Mouse (Mus musculus) urinary bladder, postnatal 25 days (tissue): ENCODE data around the gene Oit1.

Experiments used
- DNase-seq: peaks from one replicate; pipeline ENCODE4 v3.0.0; 2022; ENCODE audit warnings: low spot score

Gene Oit1

GRCm38 (mm10) chr14:8378685-8379313, at the start of gene Oit1:
Gene Oit1 (minus strand): TSS chr14:8378754.
- no peak for DNase-seq

- no peak for DNase-seq
These were observed 44.3 kb upstream of the Oit1 start for GRCm38 (mm10) chr14:8422833-8423232.

GRCm38 (mm10) chr14:8421199-8421787, 42.7 kb upstream of the Oit1 start:
- no peak for DNase-seq

- no peak for DNase-seq
These were observed 40.1 kb upstream of the Oit1 start for GRCm38 (mm10) chr14:8418610-8419009.

- DNase-seq = no peak
These were observed 27.4 kb upstream of the Oit1 start for GRCm38 (mm10) chr14:8405946-8406345.

- DNase-seq = no peak
These were observed 24.8 kb upstream of the Oit1 start for GRCm38 (mm10) chr14:8403310-8403709.

- DNase-seq = no peak
These were observed 20.0 kb upstream of the Oit1 start for GRCm38 (mm10) chr14:8398507-8398906.

GRCm38 (mm10) chr14:8395690-8396287, 17.2 kb upstream of the Oit1 start:
- DNase-seq = no peak

- DNase-seq = no peak
These were observed 13.7 kb upstream of the Oit1 start for GRCm38 (mm10) chr14:8392181-8392825.

- DNase-seq = no peak
These were observed 9.2 kb downstream of the Oit1 start for GRCm38 (mm10) chr14:8369394-8369793.

GRCm38 (mm10) chr14:8368900-8369299, 9.7 kb downstream of the Oit1 start:
- DNase-seq = no peak

- DNase-seq = no peak
These were observed 10.6 kb downstream of the Oit1 start for GRCm38 (mm10) chr14:8367727-8368520.

GRCm38 (mm10) chr14:8367121-8367520, 11.4 kb downstream of the Oit1 start:
- DNase-seq = no peak

- no peak for DNase-seq
These were observed 12.7 kb downstream of the Oit1 start for GRCm38 (mm10) chr14:8365833-8366232.

- peak; percentile 29 for DNase-seq
These were observed 21.7 kb downstream of the Oit1 start for GRCm38 (mm10) chr14:8356836-8357235.

- peak; percentile 56 for DNase-seq
These were observed 22.5 kb downstream of the Oit1 start for GRCm38 (mm10) chr14:8355999-8356501.

- no peak for DNase-seq
These were observed 29.6 kb downstream of the Oit1 start for GRCm38 (mm10) chr14:8348927-8349326.

GRCm38 (mm10) chr14:8346255-8346997, 32.1 kb downstream of the Oit1 start:
- peak; percentile 87 for DNase-seq

- DNase-seq = no peak
These were observed 33.0 kb downstream of the Oit1 start for GRCm38 (mm10) chr14:8345566-8345965.

- DNase-seq = no peak
These were observed 35.9 kb downstream of the Oit1 start for GRCm38 (mm10) chr14:8342509-8343106.

GRCm38 (mm10) chr14:8340226-8340625, 38.3 kb downstream of the Oit1 start:
- no peak for DNase-seq
